ENCODE assay signal across 22 mouse cellular contexts in the genomic region with DNA sequence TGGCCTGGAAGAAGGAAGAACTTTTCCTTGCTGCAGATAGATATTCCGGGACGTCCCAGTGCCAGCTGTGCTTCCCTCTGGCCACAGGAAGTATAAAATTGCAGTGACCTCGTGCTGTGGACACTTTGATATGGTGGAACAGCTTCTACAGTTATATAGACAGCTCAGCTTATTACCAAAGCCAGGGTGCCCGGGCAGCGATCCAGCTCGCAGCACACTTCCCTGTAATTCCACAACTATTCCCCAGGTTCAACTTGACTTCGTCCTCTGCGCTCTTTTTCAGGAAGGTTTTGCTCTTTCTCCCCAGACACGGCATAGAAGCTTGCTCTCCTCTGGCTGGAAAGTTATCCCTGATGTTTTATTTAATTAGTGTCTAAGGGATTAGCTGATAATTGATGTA. TPM values are rescaled to one million over a fixed set of nuclear protein-coding genes. Genes with fewer than 3 reads are reported as not detected.
"Had no signal": no experiment of that assay in that cellular context is flagged by ENCODE, and none has a peak within 500 bp of the region (broad histone marks: within the 10 kb centered on the region; RNA-seq: fewer than 3 reads in every experiment).

No protein-coding gene starts in this region.

- H3K36me3 ChIP-seq: limb, embryonic 10.5 days; liver, embryonic 15.5 days; midbrain, embryonic 10.5 days; neural tube, embryonic 15.5 days had no signal

- H3K4me3 ChIP-seq: left cerebral cortex, adult 2 months; limb, embryonic 10.5 days; liver, embryonic 15.5 days; midbrain, embryonic 10.5 days; myocyte; neural tube, embryonic 15.5 days had no signal

- ATAC-seq: lung, postnatal 0 days had no signal

- H3K27me3 ChIP-seq: neural tube, embryonic 15.5 days had no signal

- DNase-seq: lung, adult 2 months; lung, postnatal 36 days; midbrain, embryonic 14.5 days; right cerebral cortex, adult 18-20 months; right cerebral cortex, postnatal 25 days; thymus, adult 18-20 months; thymus, postnatal 14 days had no signal

- H3K9ac ChIP-seq: liver, embryonic 15.5 days; neural tube, embryonic 15.5 days had no signal

- H3K9me3 ChIP-seq: limb, embryonic 10.5 days; liver, embryonic 15.5 days; midbrain, embryonic 10.5 days; neural tube, embryonic 15.5 days had no signal

- H3K4me2 ChIP-seq: liver, embryonic 11.5 days; liver, embryonic 15.5 days; neural tube, embryonic 15.5 days had no signal

- H3K27ac ChIP-seq: left cerebral cortex, adult 2 months; limb, embryonic 10.5 days; liver, embryonic 15.5 days; midbrain, embryonic 10.5 days; neural tube, embryonic 15.5 days had no signal

- H3K4me1 ChIP-seq: liver, embryonic 15.5 days; midbrain, embryonic 10.5 days; neural tube, embryonic 15.5 days had no signal

RNA-seq across cellular contexts. Expression of a gene that starts 0.3 kb away (rescaled TPM):
- total RNA-seq: layer of hippocampus, postnatal 25 days; left cerebral cortex, adult 2 months; left cerebral cortex, postnatal 14 days; megakaryocyte progenitor cell, adult 5-6 weeks had no signal
- polyA plus RNA-seq: limb, embryonic 10.5 days; limb, embryonic 14.5 days; liver, embryonic 11.5 days; liver, embryonic 15.5 days; lung, adult 2 months; lung, postnatal 0 days; midbrain, embryonic 10.5 days; midbrain, embryonic 14.5 days; myocyte; neural tube, embryonic 11.5 days; neural tube, embryonic 15.5 days; small intestine, adult 2 months; stomach, embryonic 16.5 days had no signal

RNA-seq across cellular contexts. Expression of a gene that starts 17.4 kb away (rescaled TPM):
- total RNA-seq: layer of hippocampus, postnatal 25 days; left cerebral cortex, adult 2 months; left cerebral cortex, postnatal 14 days; megakaryocyte progenitor cell, adult 5-6 weeks had no signal
- polyA plus RNA-seq: limb, embryonic 10.5 days; limb, embryonic 14.5 days; liver, embryonic 11.5 days; liver, embryonic 15.5 days; lung, adult 2 months; lung, postnatal 0 days; midbrain, embryonic 10.5 days; midbrain, embryonic 14.5 days; myocyte; neural tube, embryonic 11.5 days; neural tube, embryonic 15.5 days; small intestine, adult 2 months; stomach, embryonic 16.5 days had no signal

RNA-seq across cellular contexts. Expression of a gene that starts 34.4 kb away (rescaled TPM):
- polyA plus RNA-seq: limb, embryonic 10.5 days; midbrain, embryonic 14.5 days had no signal
